Mouse (Mus musculus) forebrain, embryonic 14.5 days (tissue): ENCODE measurements around the gene Pusl1. TPM values are rescaled to one million over a fixed set of nuclear protein-coding genes. Genes with fewer than 3 reads are reported as not detected.

ENCODE experiments used
- ATAC-seq: fragments of 200-750 bp; cut with Nextera tagmentation; 2 replicates; pipeline ENCODE4 v1.8.0; 2017; ENCODE audit warnings: mild to moderate bottlenecking, moderate library complexity
- DNase-seq: peaks from one replicate; pipeline ENCODE4 v3.0.0-alpha.2; 2015; ENCODE audit warnings: low spot score
- H3K27ac ChIP-seq: fragments of 300-500 bp; sonication (generic); 2 replicates; pipeline ENCODE4 v1.5.1; 2014; ENCODE audit warnings: low read depth, mild to moderate bottlenecking, control low read depth, low read length, moderate library complexity
- H3K27me3 ChIP-seq: fragments of 300-500 bp; sonication (generic); replicated peaks from 2 replicates; pipeline ENCODE4 v1.6.1; 2014; ENCODE audit warnings: low read length, control low read depth, mixed read lengths; ENCODE audit not compliant: control insufficient read depth, insufficient read depth
- H3K36me3 ChIP-seq: fragments of 300-500 bp; sonication (generic); 2 replicates; pipeline ENCODE4 v1.6.1; 2014; ENCODE audit warnings: low read length, control low read depth; ENCODE audit not compliant: control insufficient read depth, insufficient read depth
- H3K4me1 ChIP-seq: fragments of 300-500 bp; sonication (generic); 2 replicates; pipeline ENCODE4 v1.6.1; 2014; ENCODE audit warnings: antibody characterized with exemption, low read length, control low read depth; ENCODE audit not compliant: control insufficient read depth, insufficient read depth
- H3K4me2 ChIP-seq: fragments of 300-500 bp; sonication (generic); 2 replicates; pipeline ENCODE4 v1.6.1; 2014; ENCODE audit warnings: mild to moderate bottlenecking, control low read depth, low read length
- H3K4me3 ChIP-seq: fragments of 300-500 bp; sonication (generic); 2 replicates; pipeline ENCODE4 v1.5.1; 2014; ENCODE audit warnings: low read depth, low read length, control low read depth
- H3K9ac ChIP-seq: fragments of 300-500 bp; sonication (generic); 2 replicates; pipeline ENCODE4 v1.6.1; 2014; ENCODE audit warnings: mild to moderate bottlenecking, low read length, control low read depth, moderate library complexity
- H3K9me3 ChIP-seq: fragments of 300-500 bp; sonication (generic); replicated peaks from 2 replicates; pipeline ENCODE4 v1.6.1; 2016; ENCODE audit warnings: low read length, control low read depth, mixed read lengths; ENCODE audit not compliant: control insufficient read depth
- WGBS: fragments of 180-500 bp; shearing (Covaris S2); extraction: QIAGEN DNeasy Blood & Tissue Kit; methylation state at CpG from one replicate; pipeline ENCODE4 v1.1.7; 2014; 5-methylcytosine and 5-hydroxymethylcytosine counted together
- polyA plus RNA-seq: library from polyadenylated mRNA; unstranded; fragments of >200 nt; fragmentation: Nextera tagmentation; extraction: Ambion mirVana; gene quantifications from 2 replicates; pipeline ENCODE4 v1.2.1, GENCODE M21; 2014

The Pusl1 gene
- polyA plus RNA-seq, 1 experiment from 2014 or later = 46.5 TPM

DNA sequence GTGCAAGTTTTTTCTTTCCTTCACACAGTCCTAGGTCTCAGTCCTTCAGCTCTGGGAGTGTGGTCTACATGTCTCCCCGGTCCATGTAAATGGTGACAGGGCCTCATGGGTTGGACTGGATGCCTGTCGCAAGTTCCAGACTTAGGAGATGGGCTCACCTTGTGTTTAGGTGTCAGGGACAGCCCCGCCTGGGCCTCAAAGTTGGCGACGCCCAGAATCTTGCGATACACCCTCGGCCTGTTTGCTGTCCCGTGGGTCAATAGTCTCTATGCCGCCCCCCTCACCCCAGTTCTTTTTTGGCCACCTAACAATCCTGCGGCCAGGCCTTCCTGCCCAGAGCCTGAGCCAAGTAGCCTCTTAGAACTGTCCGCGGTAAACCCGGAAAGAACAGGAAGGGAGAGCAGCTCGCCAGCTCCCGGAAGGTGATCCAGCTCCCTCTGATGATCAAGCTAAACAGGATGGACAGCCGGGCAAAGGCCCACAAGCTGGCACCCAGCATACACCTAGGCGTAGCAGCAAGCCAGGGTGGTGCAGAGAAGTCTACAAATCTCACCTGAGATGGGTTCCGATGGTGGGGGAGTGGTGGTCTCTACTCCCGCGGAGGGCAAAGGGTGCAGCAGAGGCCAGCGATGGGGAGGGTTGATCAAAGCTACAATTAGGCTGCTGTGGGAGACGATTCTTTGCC, 22.8 kb downstream of the Pusl1 start:
- Histone ChIP-seq H3K4me2 (peak overlapping the region; percentile 98), H3K27ac (peak overlapping the region; percentile 27; the same call in 1 of the 2 replicates), H3K9ac (peak overlapping the region; percentile 87), H3K4me3 (peak overlapping the region; percentile 72), H3K36me3 (peaks cover 51% of the 10 kb centered on the region), H3K4me1 (peaks cover 12% of the 10 kb centered on the region), H3K9me3 (no peaks in the 10 kb centered on the region), H3K27me3 (no peaks in the 10 kb centered on the region)
- 11% methylated on average over 22 of the region's 22 CpGs for WGBS
- ATAC-seq = no peak
- no peak for DNase-seq

DNA sequence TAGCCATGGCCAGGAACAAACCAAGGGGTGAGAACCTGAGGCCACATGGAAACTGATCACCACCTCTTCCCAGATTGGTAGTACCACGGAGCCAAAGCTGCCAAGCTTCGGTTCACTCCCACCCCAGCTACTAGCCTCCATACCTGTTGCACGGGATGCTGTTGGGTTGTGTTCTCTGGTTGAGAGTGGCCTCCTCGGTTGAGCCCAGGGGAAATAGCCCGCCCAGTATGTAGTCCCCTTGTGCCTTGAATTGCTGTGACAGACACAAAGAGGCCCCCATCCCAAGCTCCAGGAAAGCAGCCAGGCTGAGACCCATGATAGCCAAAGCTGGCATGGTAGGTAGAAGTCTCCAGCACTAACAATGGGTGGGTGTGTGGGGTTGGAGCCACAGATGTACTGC, 28.6 kb downstream of the Pusl1 start, which contains the start of gene Tas1r3:
Tas1r3 (minus strand) TSS at position 362 of the 400 bp plus-strand sequence.
- peaks cover 69% of the 10 kb centered on the region for H3K36me3 ChIP-seq
- H3K4me3 ChIP-seq = no peak within 1 kb of the TSS
- ATAC-seq (no peak), DNase-seq (no peak)
- no peaks in the 10 kb centered on the region for H3K4me1 ChIP-seq
- 82% methylated on average over 5 of the region's 5 CpGs for WGBS
- no peaks in the 10 kb centered on the region for H3K27me3 ChIP-seq
- no peak within 1 kb of the TSS for H3K4me2 ChIP-seq
- no peak within 1 kb of the TSS for H3K9ac ChIP-seq
- H3K27ac ChIP-seq = no peak within 1 kb of the TSS
- H3K9me3 ChIP-seq = no peaks in the 10 kb centered on the region

DNA sequence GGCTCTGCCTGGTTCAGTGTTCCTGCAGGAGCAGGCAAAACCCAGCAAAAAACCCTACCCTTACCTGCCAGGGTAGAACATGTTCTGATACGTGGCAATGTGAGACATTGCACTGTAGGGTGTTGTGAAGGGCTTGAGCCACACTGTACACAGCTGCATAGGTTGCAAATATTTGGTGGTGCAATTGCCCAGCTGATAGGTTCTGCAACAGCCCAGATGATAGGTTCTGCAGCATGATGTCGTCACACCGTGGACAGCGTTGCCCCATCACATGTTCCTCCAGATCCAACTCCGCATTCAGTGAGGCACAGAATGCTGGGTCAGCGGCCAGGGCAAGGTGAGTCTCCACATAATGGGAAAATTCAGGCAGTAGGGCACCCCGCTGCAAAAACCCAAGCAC, 29.8 kb downstream of the Pusl1 start:
- Histone ChIP-seq H3K4me1 (no peaks in the 10 kb centered on the region), H3K9me3 (no peaks in the 10 kb centered on the region), H3K36me3 (peaks cover 78% of the 10 kb centered on the region), H3K9ac (no peak overlapping the region), H3K4me2 (no peak overlapping the region), H3K27ac (no peak overlapping the region), H3K27me3 (no peaks in the 10 kb centered on the region), H3K4me3 (no peak overlapping the region)
- WGBS = 94% methylated on average over 7 of the region's 7 CpGs
- DNase-seq (no peak), ATAC-seq (no peak)

DNA sequence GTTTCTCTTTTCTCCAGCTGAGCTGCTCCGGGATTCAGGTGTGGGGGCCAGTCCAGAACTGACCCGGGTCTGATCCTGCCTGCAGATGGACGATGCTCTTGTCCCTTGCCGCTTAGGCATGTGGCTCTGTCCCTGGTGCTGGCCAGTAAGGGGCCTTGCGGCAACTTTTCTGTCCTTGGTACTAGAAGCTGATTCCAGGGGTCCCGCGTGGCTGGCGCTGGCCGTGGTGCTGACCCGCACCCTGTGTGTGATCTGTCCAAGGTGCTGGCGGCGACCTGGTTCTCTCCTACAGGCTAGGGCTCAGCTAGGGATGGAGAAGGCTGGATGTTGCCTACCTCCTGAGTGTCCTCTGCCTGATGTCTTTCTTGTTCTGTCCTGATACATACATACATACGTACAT, 32.3 kb downstream of the Pusl1 start:
- DNase-seq = no peak
- WGBS = 32% methylated on average over 13 of the region's 13 CpGs
- no peak overlapping the region for H3K4me3 ChIP-seq
- H3K4me1 ChIP-seq = no peaks in the 10 kb centered on the region
- H3K9me3 ChIP-seq = no peaks in the 10 kb centered on the region
- ATAC-seq = no peak
- no peak overlapping the region for H3K27ac ChIP-seq
- H3K9ac ChIP-seq = no peak overlapping the region
- H3K27me3 ChIP-seq = no peaks in the 10 kb centered on the region
- H3K36me3 ChIP-seq = peaks cover 78% of the 10 kb centered on the region
- H3K4me2 ChIP-seq = no peak overlapping the region

DNA sequence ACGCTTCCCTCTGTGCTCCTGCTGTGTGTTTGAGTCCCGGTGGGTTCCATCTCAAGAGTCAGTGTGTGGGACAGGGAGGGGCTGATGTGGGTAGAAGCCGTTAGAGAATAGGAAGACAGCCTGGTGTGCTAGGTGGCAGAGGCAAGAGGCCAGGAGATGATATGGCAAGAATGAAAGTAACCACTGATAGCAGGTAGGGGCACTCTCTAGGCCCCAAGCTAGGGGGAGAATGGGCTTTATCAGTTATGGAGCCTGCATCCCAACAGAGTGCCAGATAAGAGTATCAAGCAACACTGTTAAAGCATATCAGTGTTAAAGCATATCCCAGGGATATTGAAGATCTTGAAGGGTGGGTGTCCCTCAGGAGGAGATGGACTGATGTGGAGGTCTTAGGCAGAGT, 34.7 kb downstream of the Pusl1 start:
- Histone ChIP-seq H3K4me2 (no peak overlapping the region), H3K27me3 (no peaks in the 10 kb centered on the region), H3K4me3 (no peak overlapping the region), H3K9me3 (no peaks in the 10 kb centered on the region), H3K27ac (no peak overlapping the region), H3K36me3 (peaks cover 86% of the 10 kb centered on the region), H3K9ac (no peak overlapping the region), H3K4me1 (no peaks in the 10 kb centered on the region)
- no peak for ATAC-seq
- WGBS = 80% methylated on average over 3 of the region's 3 CpGs
- no peak for DNase-seq

DNA sequence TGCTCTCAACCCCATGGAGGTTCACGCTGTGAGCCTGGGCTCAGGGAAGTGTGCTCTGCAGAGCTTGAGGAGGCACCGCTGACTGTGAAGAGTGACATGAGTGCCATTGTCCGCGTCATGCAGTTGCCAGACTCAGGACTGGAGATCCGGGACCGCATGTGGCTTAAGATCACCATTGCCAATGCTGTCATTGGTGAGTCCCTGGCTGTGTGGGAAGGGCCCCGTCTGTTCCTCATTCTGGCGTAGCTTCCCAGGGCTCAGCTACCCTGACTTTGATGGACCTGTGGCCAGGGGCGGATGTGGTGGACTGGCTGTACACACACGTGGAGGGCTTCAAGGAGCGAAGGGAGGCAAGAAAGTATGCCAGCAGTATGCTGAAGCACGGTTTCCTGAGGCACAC, 35.5 kb downstream of the Pusl1 start:
- Histone ChIP-seq H3K4me3 (no peak overlapping the region), H3K9ac (no peak overlapping the region), H3K27me3 (no peaks in the 10 kb centered on the region), H3K36me3 (peaks cover 79% of the 10 kb centered on the region), H3K4me2 (no peak overlapping the region), H3K27ac (no peak overlapping the region), H3K4me1 (no peaks in the 10 kb centered on the region), H3K9me3 (no peaks in the 10 kb centered on the region)
- DNase-seq (no peak), ATAC-seq (no peak)
- 93% methylated on average over 12 of the region's 12 CpGs for WGBS

DNA sequence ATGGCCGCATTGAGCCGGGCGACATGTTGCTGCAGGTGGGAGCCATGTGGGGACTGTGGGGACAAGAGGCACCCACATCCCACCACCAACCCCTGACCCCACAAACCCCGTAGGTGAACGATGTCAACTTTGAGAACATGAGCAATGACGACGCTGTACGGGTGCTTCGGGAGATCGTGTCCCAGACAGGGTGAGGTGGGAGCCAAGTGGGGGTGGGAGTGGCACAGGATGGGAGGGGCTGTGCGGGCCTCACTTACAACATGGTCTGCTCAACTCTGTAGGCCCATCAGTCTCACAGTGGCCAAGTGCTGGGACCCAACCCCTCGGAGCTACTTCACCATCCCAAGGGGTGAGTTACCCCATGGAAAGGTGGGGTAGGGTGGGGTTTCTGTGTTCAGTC, 36.6 kb downstream of the Pusl1 start:
- Histone ChIP-seq H3K4me3 (no peak overlapping the region), H3K9me3 (no peaks in the 10 kb centered on the region), H3K9ac (no peak overlapping the region), H3K36me3 (peaks cover 69% of the 10 kb centered on the region), H3K27me3 (no peaks in the 10 kb centered on the region), H3K27ac (no peak overlapping the region), H3K4me2 (no peak overlapping the region), H3K4me1 (no peaks in the 10 kb centered on the region; the same call in 1 of the 2 replicates)
- ATAC-seq (0 out of 2 replicates have a peak, but pooled peaks have one; percentile 35), DNase-seq (no peak)
- WGBS = 95% methylated on average over 12 of the region's 12 CpGs

DNA sequence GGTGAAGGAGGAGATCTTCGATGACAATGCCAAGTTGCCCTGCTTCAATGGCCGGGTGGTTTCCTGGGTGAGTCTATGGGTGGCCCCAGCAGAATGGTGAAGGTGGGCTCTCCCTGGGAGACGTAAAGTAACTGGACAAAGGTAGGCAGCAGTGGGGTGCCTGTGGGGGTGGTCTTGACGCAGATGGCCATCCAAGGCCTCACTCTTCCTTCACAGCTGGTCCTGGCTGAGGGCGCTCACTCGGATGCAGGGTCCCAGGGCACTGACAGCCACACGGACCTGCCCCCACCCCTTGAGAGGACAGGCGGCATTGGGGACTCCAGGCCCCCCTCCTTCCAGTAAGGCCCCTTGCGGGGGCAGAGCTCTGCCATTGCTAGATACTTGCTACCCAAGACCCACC, 38.2 kb downstream of the Pusl1 start:
- 89% methylated on average over 9 of the region's 9 CpGs for WGBS
- ATAC-seq = no peak

DNA sequence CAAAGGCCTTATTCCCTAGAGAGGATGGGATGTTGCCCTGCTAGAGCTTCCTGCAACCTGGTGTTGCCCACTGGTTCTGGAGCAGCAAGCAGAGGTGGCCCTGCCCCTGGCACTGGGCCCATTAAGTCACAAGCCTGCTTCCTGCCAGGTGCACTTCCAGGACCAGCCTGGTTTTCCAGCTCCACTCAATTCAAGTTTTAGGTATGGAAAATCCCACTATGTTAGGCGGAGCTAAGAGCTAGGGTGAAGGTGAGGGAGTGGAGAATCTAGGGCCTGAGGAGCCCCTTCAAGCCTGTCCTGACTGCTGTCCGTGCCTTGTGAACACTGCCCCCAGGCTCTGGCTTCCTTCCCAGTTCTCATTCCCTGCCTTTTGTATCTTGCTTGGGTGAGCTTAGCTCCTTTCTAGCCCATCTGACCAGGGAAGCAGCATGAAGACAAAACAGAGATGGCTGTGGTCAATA, 39.6 kb downstream of the Pusl1 start:
- H3K4me3 ChIP-seq = no peak overlapping the region
- peaks cover 19% of the 10 kb centered on the region for H3K4me1 ChIP-seq
- 57% methylated on average over 2 of the region's 2 CpGs for WGBS
- no peaks in the 10 kb centered on the region for H3K9me3 ChIP-seq
- no peak overlapping the region for H3K9ac ChIP-seq
- H3K36me3 ChIP-seq = peaks cover 39% of the 10 kb centered on the region
- DNase-seq (no peak), ATAC-seq (no peak)
- H3K4me2 ChIP-seq = no peak overlapping the region
- no peak overlapping the region for H3K27ac ChIP-seq
- H3K27me3 ChIP-seq = no peaks in the 10 kb centered on the region

More for the DNA sequence above, 38.2 kb downstream of the Pusl1 start:
- H3K9ac ChIP-seq = no peak overlapping the region
- H3K4me1 ChIP-seq = peaks cover 13% of the 10 kb centered on the region
- no peaks in the 10 kb centered on the region for H3K27me3 ChIP-seq
- H3K4me3 ChIP-seq = no peak overlapping the region
- peaks cover 54% of the 10 kb centered on the region for H3K36me3 ChIP-seq
- DNase-seq = no peak
- no peak overlapping the region for H3K4me2 ChIP-seq
- H3K9me3 ChIP-seq = no peaks in the 10 kb centered on the region
- no peak overlapping the region for H3K27ac ChIP-seq
